Mouse (Mus musculus): ENCODE results near the gene Oas1h.

GRCm38 (mm10) chr5:120813023-120813422 is 48.2 kb upstream of the Oas1h start:
- TF ChIP-seq POLR2A (IDR thresholded peaks at IDR 0.05; ENCODE audit: control insufficient read depth in 1 of 2, insufficient read depth in 1 of 2, low read depth in 1 of 2, low read length in 2 of 2, poor library complexity in 1 of 2) (no peak), CTCF (IDR thresholded peaks at IDR 0.05 in 2 of 3, conservative IDR thresholded peaks at IDR 0.05 in 1 of 3; ENCODE audit: control insufficient read depth in 1 of 3, insufficient read depth in 1 of 3, low read depth in 2 of 3, low read length in 3 of 3, poor library complexity in 1 of 3, severe bottlenecking in 1 of 3) (no peak), ZKSCAN1 (IDR thresholded peaks at IDR 0.05; ENCODE audit: low read depth, low read length) (no peak), JUND (IDR thresholded peaks at IDR 0.05; ENCODE audit: low read depth, low read length) (no peak), SIN3A (IDR thresholded peaks at IDR 0.05; ENCODE audit: low read length) (no peak), CHD2 (IDR thresholded peaks at IDR 0.05; ENCODE audit: low read length) (no peak), USF1 (IDR thresholded peaks at IDR 0.05; ENCODE audit: low read depth, low read length) (no peak), EP300 (IDR thresholded peaks at IDR 0.05; ENCODE audit: low read depth in 1 of 2, low read length in 2 of 2) (no peak), MAFK (IDR thresholded peaks at IDR 0.05; ENCODE audit: borderline replicate concordance, low read depth, low read length) (no peak), NELFE (IDR thresholded peaks at IDR 0.05; ENCODE audit: low read depth, low read length) (no peak), GATA1 (IDR thresholded peaks at IDR 0.05; ENCODE audit: low read depth, low read length) (no peak), UBTF (IDR thresholded peaks at IDR 0.05; ENCODE audit: borderline replicate concordance, insufficient read depth, low read depth, low read length) (no peak), MYC (IDR thresholded peaks at IDR 0.05; ENCODE audit: low read depth, low read length) (no peak), SMC3 (IDR thresholded peaks at IDR 0.05; ENCODE audit: low read depth, low read length) (no peak)

Data from MEL (cell line).